Mouse (Mus musculus) erythroblast, embryonic 14.5 days (primary cell): ENCODE results near the gene Ddx23.

Experiments used
- GATA1 ChIP-seq: IDR thresholded peaks from 2 replicates; pipeline ENCODE4 v1.6.1; 2012; ENCODE audit warnings: low read length, inconsistent platforms, mixed read lengths
- TAL1 ChIP-seq: IDR thresholded peaks from 3 replicates; pipeline ENCODE4 v1.6.1; 2012; ENCODE audit warnings: low read length, inconsistent platforms, mixed read lengths

- no peak for TF ChIP-seq TAL1
- no peak for TF ChIP-seq GATA1
These were observed 53.2 kb downstream of the Ddx23 start, which contains the start of gene Adcy6 for GRCm38 (mm10) chr15:98609331-98610130.
